Mouse (Mus musculus): Measurements from ENCODE around the gene Rapgef5.

Rapgef5 gene

GRCm38 (mm10) chr12:117669610-117670400, 153.5 kb downstream of the Rapgef5 start:
- no peak for DNase-seq (ENCODE audit: low read depth, low spot score)

GRCm38 (mm10) chr12:117673188-117673587, 156.9 kb downstream of the Rapgef5 start:
- no peak for DNase-seq (ENCODE audit: low read depth, low spot score)

GRCm38 (mm10) chr12:117674511-117674910, 158.2 kb downstream of the Rapgef5 start:
- no peak for DNase-seq (ENCODE audit: low read depth, low spot score)

GRCm38 (mm10) chr12:117676265-117676664, 160.0 kb downstream of the Rapgef5 start:
- DNase-seq (ENCODE audit: low read depth, low spot score), result no peak

GRCm38 (mm10) chr12:117678916-117679315, 162.6 kb downstream of the Rapgef5 start:
- DNase-seq (ENCODE audit: low read depth, low spot score), result peak; percentile 64

GRCm38 (mm10) chr12:117679795-117680194, 163.5 kb downstream of the Rapgef5 start:
- DNase-seq (ENCODE audit: low read depth, low spot score), result no peak

GRCm38 (mm10) chr12:117681273-117681672, 165.0 kb downstream of the Rapgef5 start:
- no peak for DNase-seq (ENCODE audit: low read depth, low spot score)

GRCm38 (mm10) chr12:117683377-117683776, 167.1 kb downstream of the Rapgef5 start:
- no peak for DNase-seq (ENCODE audit: low read depth, low spot score)

GRCm38 (mm10) chr12:117683984-117684383, 167.7 kb downstream of the Rapgef5 start:
- DNase-seq (ENCODE audit: low read depth, low spot score), result no peak

- no peak for DNase-seq (ENCODE audit: low read depth, low spot score)
Measured at GRCm38 (mm10) chr12:117684788-117685187, 168.5 kb downstream of the Rapgef5 start.

- no peak for DNase-seq (ENCODE audit: low read depth, low spot score)
Measured at GRCm38 (mm10) chr12:117685336-117685735, 169.1 kb downstream of the Rapgef5 start.

GRCm38 (mm10) chr12:117686732-117687131, 170.5 kb downstream of the Rapgef5 start:
- DNase-seq (ENCODE audit: low read depth, low spot score), result no peak

GRCm38 (mm10) chr12:117688655-117689548, 172.6 kb downstream of the Rapgef5 start:
- no peak for DNase-seq (ENCODE audit: low read depth, low spot score)

- no peak for DNase-seq (ENCODE audit: low read depth, low spot score)
Measured at GRCm38 (mm10) chr12:117691336-117691735, 175.1 kb downstream of the Rapgef5 start.

- no peak for DNase-seq (ENCODE audit: low read depth, low spot score)
Measured at GRCm38 (mm10) chr12:117692775-117693174, 176.5 kb downstream of the Rapgef5 start.

- no peak for DNase-seq (ENCODE audit: low read depth, low spot score)
Measured at GRCm38 (mm10) chr12:117699950-117700665, 183.8 kb downstream of the Rapgef5 start.

- no peak for DNase-seq (ENCODE audit: low read depth, low spot score)
Measured at GRCm38 (mm10) chr12:117700927-117701326, 184.6 kb downstream of the Rapgef5 start.

- no peak for DNase-seq (ENCODE audit: low read depth, low spot score)
Measured at GRCm38 (mm10) chr12:117702291-117702690, 186.0 kb downstream of the Rapgef5 start.

GRCm38 (mm10) chr12:117702928-117703327, 186.6 kb downstream of the Rapgef5 start:
- no peak for DNase-seq (ENCODE audit: low read depth, low spot score)

GRCm38 (mm10) chr12:117703413-117703812, 187.1 kb downstream of the Rapgef5 start:
- DNase-seq (ENCODE audit: low read depth, low spot score), result no peak

GRCm38 (mm10) chr12:117705308-117705707, 189.0 kb downstream of the Rapgef5 start:
- DNase-seq (ENCODE audit: low read depth, low spot score), result no peak

- no peak for DNase-seq (ENCODE audit: low read depth, low spot score)
Measured at GRCm38 (mm10) chr12:117709280-117709679, 193.0 kb downstream of the Rapgef5 start.

Measured in CD4-positive helper T cell, adult 2 months (primary cell).